Mouse (Mus musculus): ENCODE data around the gene Ralgps2.

GRCm38 (mm10) chr1:156796251-156796650 is 143.2 kb downstream of the Ralgps2 start:
- TF ChIP-seq MAFK (IDR thresholded peaks at IDR 0.05; ENCODE audit: insufficient read depth, low read depth, low read length): no peak
- no peak for TF ChIP-seq CHD2 (IDR thresholded peaks at IDR 0.05; ENCODE audit: low read depth, low read length)
- TF ChIP-seq ZNF384 (IDR thresholded peaks at IDR 0.05; ENCODE audit: low read depth, low read length): no peak

Measured in ES-E14 (cell line).